Mouse (Mus musculus): Measurements from ENCODE around the gene Samd10. TPM values are rescaled to one million over a fixed set of nuclear protein-coding genes. Genes with fewer than 3 reads are reported as not detected.

Samd10 gene
- total RNA-seq, 2 experiments from 2014 or later = 21.5 to 22.0 TPM

- intact Hi-C loops (cut with DNase I) = loop anchor here (1.0 to 5.0 kb wide), 2 partner anchors 8 to 190 kb away; no protein-coding TSS in a partner anchor
- no peak for TF ChIP-seq CTCF (IDR thresholded peaks at IDR 0.05)
- peak overlapping the region; percentile 55; the same call in 1 of the 2 replicates for H3K4me3 ChIP-seq
- peak overlapping the region; percentile 96; the same call in 1 of the 2 replicates for H3K27ac ChIP-seq
- peak in 1 of 2 experiments; percentile 10 for DNase-seq (ENCODE audit: extremely low spot score in 1 of 2, low spot score in 2 of 2)
Observed at GRCm38 (mm10) chr2:181582358-181582757, 16.7 kb downstream of the Samd10 start.

GRCm38 (mm10) chr2:181581402-181582120, 17.5 kb downstream of the Samd10 start:
- peak; percentile 5; the same call in 1 of the 2 replicates for TF ChIP-seq CTCF (IDR thresholded peaks at IDR 0.05)
- Histone ChIP-seq H3K4me3 (peak overlapping the region; percentile 55), H3K27ac (peak overlapping the region; percentile 96)
- DNase-seq (ENCODE audit: extremely low spot score in 1 of 2, low spot score in 2 of 2) = peak; percentile 85 to 87
- intact Hi-C loops (cut with DNase I) = loop anchor here (1.0 to 5.0 kb wide), 3 partner anchors 9 to 189 kb away; partner anchors contain the start of gene Dnajc5

DNA sequence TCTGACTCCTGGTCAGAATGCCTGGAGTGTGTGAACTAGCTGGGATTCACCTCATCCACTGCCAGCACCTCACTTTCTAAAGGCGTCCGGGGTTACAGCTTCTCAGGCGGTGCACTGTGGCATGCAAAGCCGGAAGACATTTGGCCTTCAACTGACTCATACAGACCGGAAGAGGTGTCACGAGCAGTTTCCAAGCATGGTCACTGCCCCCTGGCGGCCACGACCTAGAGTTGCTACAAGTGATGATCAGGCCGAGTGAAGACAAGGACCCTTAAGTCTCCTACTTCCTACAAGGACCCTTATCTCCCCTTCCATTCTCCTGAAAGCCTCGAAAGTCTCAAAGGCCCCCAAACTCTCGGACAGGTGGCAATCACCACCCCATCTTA, 18.0 kb downstream of the Samd10 start:
- peak; percentile 79 for DNase-seq (ENCODE audit: extremely low spot score in 1 of 2, low spot score in 2 of 2)

GRCm38 (mm10) chr2:181580131-181580772, 18.8 kb downstream of the Samd10 start:
- Histone ChIP-seq H3K4me3 (peak overlapping the region; percentile 55), H3K27ac (peak overlapping the region; percentile 96; the same call in 1 of the 2 replicates)
- intact Hi-C loops (cut with DNase I) = loop anchor here (5.0 kb wide), 1 partner anchor 188 kb away; no protein-coding TSS in a partner anchor
- no peak for TF ChIP-seq CTCF (IDR thresholded peaks at IDR 0.05)
- no peak for DNase-seq (ENCODE audit: extremely low spot score in 1 of 2, low spot score in 2 of 2)

More for the DNA sequence above, 18.0 kb downstream of the Samd10 start:
- H3K4me3 ChIP-seq = peak overlapping the region; percentile 55
- TF ChIP-seq CTCF (IDR thresholded peaks at IDR 0.05) = peak; percentile 86
- peak overlapping the region; percentile 96 for H3K27ac ChIP-seq
- intact Hi-C loops (cut with DNase I) = loop anchor here (1.0 to 5.0 kb wide), 2 partner anchors 61 to 189 kb away; partner anchors contain the start of gene Dnajc5

- intact Hi-C loops (cut with DNase I) = loop anchor here (5.0 kb wide), 1 partner anchor 187 kb away; no protein-coding TSS in a partner anchor
- Histone ChIP-seq H3K27ac (no peak overlapping the region), H3K4me3 (no peak overlapping the region)
- DNase-seq (ENCODE audit: extremely low spot score in 1 of 2, low spot score in 2 of 2) = no peak
- no peak for TF ChIP-seq CTCF (IDR thresholded peaks at IDR 0.05)
Observed at GRCm38 (mm10) chr2:181579681-181580080, 19.3 kb downstream of the Samd10 start.

DNA sequence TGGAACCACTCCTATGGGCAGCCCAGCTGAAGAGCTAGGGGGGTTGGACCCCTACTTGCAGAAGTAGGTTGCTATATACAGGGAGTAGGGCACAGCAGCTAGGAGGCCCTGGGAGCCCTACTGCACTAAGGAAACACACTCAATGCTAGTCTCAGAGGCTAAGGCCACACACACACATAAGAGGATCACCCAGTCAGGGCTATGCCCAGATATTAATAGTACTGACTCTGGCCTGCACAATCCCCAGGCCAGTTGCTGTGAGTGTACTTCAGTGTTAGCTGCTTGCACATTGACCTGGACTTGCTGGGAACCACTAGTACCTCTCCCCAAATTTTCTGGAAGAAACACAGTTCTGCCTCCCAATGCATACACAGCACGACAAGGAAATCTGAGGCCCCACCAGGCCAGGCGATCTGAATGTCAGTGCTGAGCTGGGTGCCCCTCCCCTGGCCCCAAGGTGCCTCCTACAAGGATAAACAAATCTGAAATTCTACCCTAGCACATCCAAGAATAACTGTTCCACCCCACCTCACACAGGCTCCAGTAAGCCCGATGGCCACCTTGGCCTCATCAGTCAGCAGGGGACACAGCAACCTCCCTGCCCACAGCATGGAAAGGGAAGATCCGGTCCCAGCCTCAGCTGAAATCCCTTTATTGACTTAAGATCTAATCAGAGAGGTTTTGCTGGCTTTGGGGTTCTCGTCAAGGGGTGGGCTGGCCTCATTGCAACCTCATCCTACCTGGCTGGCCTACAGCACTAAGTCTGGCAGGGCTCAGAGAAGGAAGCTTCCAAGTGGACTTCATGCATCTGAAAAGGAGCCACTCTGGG, 20.0 kb downstream of the Samd10 start:
- intact Hi-C loops (cut with DNase I) = no loop called here
- no peak for DNase-seq (ENCODE audit: extremely low spot score in 1 of 2, low spot score in 2 of 2)
- no peak for TF ChIP-seq CTCF (IDR thresholded peaks at IDR 0.05)
- no peak overlapping the region for H3K27ac ChIP-seq
- no peak overlapping the region for H3K4me3 ChIP-seq

DNA sequence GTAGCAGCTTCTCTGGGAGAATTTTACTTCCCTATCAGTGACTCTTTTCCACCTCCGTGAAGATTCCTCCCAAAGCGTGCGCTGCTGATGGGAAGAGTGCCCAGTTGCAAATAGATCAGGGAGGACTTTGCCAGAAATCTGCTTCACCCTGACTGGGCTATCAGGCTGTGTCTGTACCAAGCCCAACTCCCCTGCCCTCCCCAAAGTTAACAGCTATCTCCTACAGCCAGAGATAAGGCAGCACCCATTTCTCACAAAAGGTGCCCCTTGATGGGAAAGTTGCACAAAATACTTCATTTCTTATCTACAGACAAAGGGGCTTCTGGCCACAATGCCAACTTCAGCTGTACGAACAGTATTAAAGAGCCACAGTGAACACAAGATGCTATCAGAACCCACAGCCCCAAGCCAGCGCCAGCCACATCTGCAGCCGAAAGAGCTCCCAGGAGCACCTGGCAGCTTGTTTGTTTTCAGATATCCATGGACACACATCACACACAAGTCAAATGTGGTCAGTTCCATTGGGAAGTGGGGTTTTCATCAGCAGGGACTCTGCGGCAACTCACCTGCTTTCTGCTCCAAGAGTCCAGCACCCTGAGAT, 20.9 kb downstream of the Samd10 start:
- Histone ChIP-seq H3K4me3 (no peak overlapping the region), H3K27ac (no peak overlapping the region)
- no peak for DNase-seq (ENCODE audit: extremely low spot score in 1 of 2, low spot score in 2 of 2)
- no peak for TF ChIP-seq CTCF (IDR thresholded peaks at IDR 0.05)
- intact Hi-C loops (cut with DNase I) = no loop called here

DNA sequence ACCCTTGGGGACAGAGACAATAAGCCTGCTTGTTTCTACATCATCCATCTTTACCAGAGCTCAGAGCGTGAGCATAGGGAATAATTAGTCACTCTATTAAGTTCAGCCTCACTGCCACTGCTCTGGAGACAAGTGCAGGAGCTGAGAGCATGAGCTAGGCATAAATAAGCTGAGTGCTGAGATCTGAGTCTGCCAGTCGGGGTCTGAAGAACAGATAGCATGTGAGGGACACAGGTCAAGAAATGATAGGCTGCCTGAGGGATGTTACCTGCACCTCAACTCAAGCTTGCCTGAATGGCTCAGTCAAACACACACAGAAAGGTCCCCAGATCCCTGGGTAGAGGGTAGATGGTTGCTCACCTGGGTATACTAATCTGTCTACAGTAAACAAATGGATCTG, 21.9 kb downstream of the Samd10 start:
- Histone ChIP-seq H3K4me3 (no peak overlapping the region), H3K27ac (no peak overlapping the region)
- TF ChIP-seq CTCF (IDR thresholded peaks at IDR 0.05) = no peak
- intact Hi-C loops (cut with DNase I) = no loop called here
- DNase-seq (ENCODE audit: extremely low spot score in 1 of 2, low spot score in 2 of 2) = no peak

DNA sequence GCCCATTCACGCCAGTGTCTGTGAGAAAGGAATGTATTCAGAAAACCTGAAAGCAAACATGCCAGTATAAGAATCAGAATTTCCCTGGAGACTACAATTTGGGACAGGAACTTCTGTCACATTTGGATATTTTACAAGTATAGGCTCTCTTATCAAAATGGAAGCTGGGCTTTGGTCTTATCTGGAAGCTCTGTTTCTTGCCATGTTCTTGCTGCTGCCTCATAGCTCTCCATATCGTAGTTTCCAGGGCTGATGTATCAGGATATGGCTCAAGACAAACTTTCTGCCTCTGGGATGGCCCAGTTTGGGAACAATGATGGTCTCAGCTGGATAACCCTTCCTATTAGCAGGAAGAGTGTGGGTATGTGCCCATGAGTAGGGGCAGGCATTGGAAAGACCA, 22.4 kb downstream of the Samd10 start:
- no peak overlapping the region for H3K27ac ChIP-seq
- intact Hi-C loops (cut with DNase I) = no loop called here
- DNase-seq (ENCODE audit: extremely low spot score in 1 of 2, low spot score in 2 of 2) = no peak
- no peak for TF ChIP-seq CTCF (IDR thresholded peaks at IDR 0.05)
- no peak overlapping the region for H3K4me3 ChIP-seq

DNA sequence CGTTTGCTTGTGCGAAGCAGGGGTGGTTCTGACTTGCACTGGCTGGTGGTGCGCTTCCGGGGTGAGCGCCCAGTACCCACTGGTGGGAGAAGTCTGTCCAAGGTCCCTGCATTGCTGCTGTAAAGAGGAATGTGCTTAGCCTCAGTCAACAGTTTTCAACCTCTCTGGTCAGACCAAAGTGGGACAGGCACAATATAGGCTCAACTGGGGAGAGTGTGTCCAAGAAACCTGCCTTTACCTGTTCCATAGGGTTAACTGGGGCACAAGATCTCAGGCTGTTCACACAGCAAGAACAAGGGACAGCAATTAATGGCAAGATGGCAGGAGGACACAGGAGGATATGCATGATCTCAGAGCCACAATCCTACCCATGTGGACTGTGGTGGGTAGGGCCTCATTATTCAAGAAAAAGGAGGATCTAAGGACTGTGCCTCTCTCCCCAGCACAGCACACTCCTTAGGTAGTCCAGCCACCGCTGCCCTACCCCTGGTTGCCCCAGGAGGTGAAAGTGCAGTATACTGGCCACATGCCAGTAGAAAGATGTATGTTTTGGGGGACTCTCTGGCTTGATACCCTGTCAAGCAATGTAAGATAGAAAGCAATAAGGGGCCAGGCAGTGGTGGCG, 24.0 kb downstream of the Samd10 start:
- no peak for TF ChIP-seq CTCF (IDR thresholded peaks at IDR 0.05)
- Histone ChIP-seq H3K27ac (no peak overlapping the region), H3K4me3 (no peak overlapping the region)
- DNase-seq (ENCODE audit: extremely low spot score in 1 of 2, low spot score in 2 of 2) = no peak
- intact Hi-C loops (cut with DNase I) = no loop called here

DNA sequence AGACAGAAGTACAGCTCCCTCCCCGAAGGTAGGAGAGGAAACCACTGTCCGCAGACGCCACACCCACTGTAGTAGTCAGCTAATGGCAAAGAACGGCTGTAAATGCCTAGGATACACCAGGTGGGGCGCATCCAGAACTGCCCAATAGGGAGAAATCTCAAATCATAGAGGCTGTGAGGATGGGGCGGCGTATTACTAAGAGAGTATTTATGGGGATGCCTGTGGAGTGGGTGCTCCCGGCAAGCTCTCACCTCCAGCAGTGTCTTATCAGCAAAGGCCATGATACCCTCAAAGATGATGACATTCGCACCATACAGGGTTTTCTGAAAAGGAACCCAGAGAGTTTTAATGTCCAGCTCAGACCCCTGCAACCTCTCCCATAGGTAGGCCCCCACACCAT, 25.1 kb downstream of the Samd10 start:
- no peak overlapping the region for H3K4me3 ChIP-seq
- no peak for DNase-seq (ENCODE audit: extremely low spot score in 1 of 2, low spot score in 2 of 2)
- no peak for TF ChIP-seq CTCF (IDR thresholded peaks at IDR 0.05)
- intact Hi-C loops (cut with DNase I) = no loop called here
- H3K27ac ChIP-seq = no peak overlapping the region

Data from left cerebral cortex, adult 2 months (tissue).